Mouse (Mus musculus) bone marrow, adult 2 months (tissue): ENCODE results near the gene Uck1.

Experiments
- CTCF ChIP-seq: fragments of 200-500 bp; IDR thresholded peaks from 2 replicates; pipeline ENCODE4 v1.5.1; 2011; ENCODE audit warnings: low read length, control low read depth; ENCODE audit not compliant: control insufficient read depth, insufficient read depth
- POLR2A ChIP-seq: fragments of 200-500 bp; IDR thresholded peaks from 2 replicates; pipeline ENCODE4 v1.6.1; 2011; ENCODE audit warnings: low read depth, mild to moderate bottlenecking, control low read depth, low read length, borderline replicate concordance; ENCODE audit not compliant: control insufficient read depth

GRCm38 (mm10) chr2:32217656-32218055 lies 42.3 kb downstream of the Uck1 start:
- TF ChIP-seq CTCF (no peak), POLR2A (no peak)
